Mouse (Mus musculus): Measurements from ENCODE around the gene Rnf224. TPM values are rescaled to one million over a fixed set of nuclear protein-coding genes. Genes with fewer than 3 reads are reported as not detected.

The Rnf224 gene
- polyA plus RNA-seq, 1 experiment from 2014 or later: not detected

- H3K4me1 ChIP-seq (replicated peaks): no peaks in the 10 kb centered on the region
- WGBS: 91% methylated on average over 2 of the region's 2 CpGs
- no peak overlapping the region for H3K4me3 ChIP-seq (replicated peaks)
- H3K9ac ChIP-seq (replicated peaks): no peak overlapping the region
- ATAC-seq: no peak
- H3K36me3 ChIP-seq: peaks cover 75% of the 10 kb centered on the region
- peaks cover 24% of the 10 kb centered on the region for H3K27me3 ChIP-seq
- H3K27ac ChIP-seq: no peak overlapping the region
- no peak overlapping the region for H3K4me2 ChIP-seq (replicated peaks)
- no peaks in the 10 kb centered on the region for H3K9me3 ChIP-seq
These were observed 36.0 kb downstream of the Rnf224 start for GRCm38 (mm10) chr2:25200631-25201030.

GRCm38 (mm10) chr2:25197946-25198345 is 38.6 kb downstream of the Rnf224 start:
- Histone ChIP-seq H3K9me3 (no peaks in the 10 kb centered on the region), H3K36me3 (peaks cover 50% of the 10 kb centered on the region)
- no peak for ATAC-seq

GRCm38 (mm10) chr2:25197191-25197590 is 39.4 kb downstream of the Rnf224 start:
- Histone ChIP-seq H3K4me1 (replicated peaks) (peaks cover 9% of the 10 kb centered on the region; the same call in 1 of the 2 replicates), H3K27me3 (peaks cover 43% of the 10 kb centered on the region), H3K27ac (no peak overlapping the region), H3K4me2 (replicated peaks) (no peak overlapping the region), H3K9me3 (no peaks in the 10 kb centered on the region), H3K9ac (replicated peaks) (no peak overlapping the region), H3K4me3 (replicated peaks) (no peak overlapping the region), H3K36me3 (peaks cover 42% of the 10 kb centered on the region)
- no peak for ATAC-seq
- WGBS: 33% methylated on average over 2 of the region's 2 CpGs

More at GRCm38 (mm10) chr2:25197946-25198345, 38.6 kb downstream of the Rnf224 start:
- no peak overlapping the region for H3K4me2 ChIP-seq (replicated peaks)
- peaks cover 43% of the 10 kb centered on the region for H3K27me3 ChIP-seq
- H3K27ac ChIP-seq: no peak overlapping the region
- no peak overlapping the region for H3K9ac ChIP-seq (replicated peaks)
- H3K4me3 ChIP-seq (replicated peaks): no peak overlapping the region
- H3K4me1 ChIP-seq (replicated peaks): peaks cover 9% of the 10 kb centered on the region; the same call in 1 of the 2 replicates

GRCm38 (mm10) chr2:25196172-25196954 is 40.2 kb downstream of the Rnf224 start, which contains the start of gene Tor4a:
TSS of gene Tor4a (minus strand) at chr2:25196886.
- WGBS: 15% methylated on average over 8 of the region's 8 CpGs
- Histone ChIP-seq H3K27me3 (peaks cover 43% of the 10 kb centered on the region), H3K4me3 (replicated peaks) (no peak within 1 kb of the TSS), H3K4me2 (replicated peaks) (0 out of 2 replicates have a peak within 1 kb of the TSS, but pooled peaks have one; percentile 3), H3K4me1 (replicated peaks) (peaks cover 9% of the 10 kb centered on the region; the same call in 1 of the 2 replicates), H3K36me3 (peaks cover 34% of the 10 kb centered on the region), H3K9ac (replicated peaks) (0 out of 2 replicates have a peak within 1 kb of the TSS, but pooled peaks have one; percentile 14), H3K27ac (no peak within 1 kb of the TSS), H3K9me3 (no peaks in the 10 kb centered on the region)
- ATAC-seq: no peak

- Histone ChIP-seq H3K27me3 (peaks cover 43% of the 10 kb centered on the region), H3K27ac (no peak overlapping the region), H3K4me3 (replicated peaks) (no peak overlapping the region), H3K4me2 (replicated peaks) (0 out of 2 replicates have a peak overlapping the region, but pooled peaks have one; percentile 3), H3K9me3 (no peaks in the 10 kb centered on the region), H3K4me1 (replicated peaks) (peaks cover 9% of the 10 kb centered on the region; the same call in 1 of the 2 replicates), H3K9ac (replicated peaks) (no peak overlapping the region), H3K36me3 (peaks cover 25% of the 10 kb centered on the region)
- ATAC-seq: no peak
- 22% methylated on average over 55 of the region's 55 CpGs for WGBS
These were observed 41.1 kb downstream of the Rnf224 start for GRCm38 (mm10) chr2:25195211-25196156.

GRCm38 (mm10) chr2:25194486-25195171 is 42.0 kb downstream of the Rnf224 start:
- Histone ChIP-seq H3K4me1 (replicated peaks) (peaks cover 9% of the 10 kb centered on the region; the same call in 1 of the 2 replicates), H3K4me2 (replicated peaks) (no peak overlapping the region), H3K36me3 (peaks cover 16% of the 10 kb centered on the region), H3K27ac (no peak overlapping the region), H3K4me3 (replicated peaks) (no peak overlapping the region), H3K9me3 (no peaks in the 10 kb centered on the region), H3K27me3 (peaks cover 43% of the 10 kb centered on the region), H3K9ac (replicated peaks) (no peak overlapping the region)
- WGBS: 83% methylated on average over 17 of the region's 17 CpGs
- ATAC-seq: no peak

GRCm38 (mm10) chr2:25194006-25194405 is 42.6 kb downstream of the Rnf224 start:
- no peaks in the 10 kb centered on the region for H3K9me3 ChIP-seq

GRCm38 (mm10) chr2:25193330-25193770 is 43.2 kb downstream of the Rnf224 start:
- 1% methylated on average over 6 of the region's 6 CpGs for WGBS
- no peak overlapping the region for H3K4me2 ChIP-seq (replicated peaks)
- H3K9ac ChIP-seq (replicated peaks): no peak overlapping the region
- H3K4me3 ChIP-seq (replicated peaks): no peak overlapping the region
- peaks cover 6% of the 10 kb centered on the region for H3K36me3 ChIP-seq
- H3K9me3 ChIP-seq: no peaks in the 10 kb centered on the region
- peak; percentile 81 for ATAC-seq
- no peak overlapping the region for H3K27ac ChIP-seq
- H3K4me1 ChIP-seq (replicated peaks): peaks cover 9% of the 10 kb centered on the region; the same call in 1 of the 2 replicates
- peaks cover 43% of the 10 kb centered on the region for H3K27me3 ChIP-seq

More at GRCm38 (mm10) chr2:25194006-25194405, 42.6 kb downstream of the Rnf224 start:
- no peak overlapping the region for H3K4me3 ChIP-seq (replicated peaks)
- WGBS: 77% methylated on average over 5 of the region's 5 CpGs
- H3K27ac ChIP-seq: no peak overlapping the region
- H3K4me2 ChIP-seq (replicated peaks): no peak overlapping the region
- H3K4me1 ChIP-seq (replicated peaks): peaks cover 9% of the 10 kb centered on the region; the same call in 1 of the 2 replicates
- H3K9ac ChIP-seq (replicated peaks): no peak overlapping the region
- no peak for ATAC-seq
- peaks cover 43% of the 10 kb centered on the region for H3K27me3 ChIP-seq
- H3K36me3 ChIP-seq: peaks cover 11% of the 10 kb centered on the region

- H3K4me3 ChIP-seq (replicated peaks): no peak overlapping the region
- no peaks in the 10 kb centered on the region for H3K27me3 ChIP-seq
- no peaks in the 10 kb centered on the region for H3K9me3 ChIP-seq
- H3K4me2 ChIP-seq (replicated peaks): no peak overlapping the region
- peaks cover 41% of the 10 kb centered on the region for H3K4me1 ChIP-seq (replicated peaks)
- H3K36me3 ChIP-seq: no peaks in the 10 kb centered on the region
- WGBS: 84% methylated on average over 6 of the region's 6 CpGs
- no peak overlapping the region for H3K9ac ChIP-seq (replicated peaks)
- no peak for ATAC-seq
- H3K27ac ChIP-seq: no peak overlapping the region
These were observed 48.7 kb downstream of the Rnf224 start for GRCm38 (mm10) chr2:25187841-25188240.

- H3K27me3 ChIP-seq: no peaks in the 10 kb centered on the region
- peak; percentile 19; the same call in 1 of the 2 replicates for ATAC-seq
- peak overlapping the region; percentile 74; the same call in 1 of the 2 replicates for H3K9ac ChIP-seq (replicated peaks)
- H3K9me3 ChIP-seq: no peaks in the 10 kb centered on the region
- 31% methylated on average over 5 of the region's 5 CpGs for WGBS
- H3K27ac ChIP-seq: peak overlapping the region; percentile 97
- H3K4me2 ChIP-seq (replicated peaks): peak overlapping the region; percentile 65
- peak overlapping the region; percentile 49 for H3K4me3 ChIP-seq (replicated peaks)
- H3K36me3 ChIP-seq: no peaks in the 10 kb centered on the region
- H3K4me1 ChIP-seq (replicated peaks): peaks cover 53% of the 10 kb centered on the region
These were observed 50.0 kb downstream of the Rnf224 start for GRCm38 (mm10) chr2:25186575-25186930.

Measured in midbrain, embryonic 13.5 days (tissue).